Mouse (Mus musculus) fat pad, adult 2 months (tissue): ENCODE measurements around the gene Smoc1.

Source experiments
- DNase-seq: peaks from one replicate; pipeline ENCODE4 v3.0.0-alpha.2; 2011; ENCODE audit warnings: low read depth, low spot score; ENCODE audit errors: extremely low read depth

Gene Smoc1

GRCm38 (mm10) chr12:81205619-81206560 is 179.3 kb downstream of the Smoc1 start:
- no peak for DNase-seq

- DNase-seq = no peak
Observed at GRCm38 (mm10) chr12:81208559-81208958, 182.0 kb downstream of the Smoc1 start.

- DNase-seq = no peak
Observed at GRCm38 (mm10) chr12:81219339-81219738, 192.7 kb downstream of the Smoc1 start.

GRCm38 (mm10) chr12:81223276-81223675 is 196.7 kb downstream of the Smoc1 start:
- DNase-seq = no peak

GRCm38 (mm10) chr12:81224843-81225242 is 198.2 kb downstream of the Smoc1 start:
- DNase-seq = no peak

- no peak for DNase-seq
Observed at GRCm38 (mm10) chr12:81225966-81226577, 199.5 kb downstream of the Smoc1 start.

- DNase-seq = no peak
Observed at GRCm38 (mm10) chr12:81226590-81226989, 200.0 kb downstream of the Smoc1 start.

- no peak for DNase-seq
Observed at GRCm38 (mm10) chr12:81227767-81228460, 201.3 kb downstream of the Smoc1 start.

GRCm38 (mm10) chr12:81233746-81234380 is 207.3 kb downstream of the Smoc1 start:
- no peak for DNase-seq

GRCm38 (mm10) chr12:81235456-81236330 is 209.1 kb downstream of the Smoc1 start:
- no peak for DNase-seq
